In genomic region chr2:145797851-145798250, GRCm38 (mm10) we compare ENCODE assay signal across 16 mouse cellular contexts.
DNase-seq lines count a peak whose midpoint lies in the region; ATAC-seq and TF ChIP-seq lines count a peak whose summit lies in the region.
"Had no signal": no experiment of that assay in that cellular context is flagged by ENCODE, and none has a peak within 500 bp of the region (broad histone marks: within the 10 kb centered on the region; RNA-seq: fewer than 3 reads in every experiment).

No protein-coding gene starts in this region.

- intact Hi-C loops in heart, adult 2 months (cut with DNase I) = loop anchor here (5.0 kb wide), 1 partner anchor 84 kb away; no protein-coding TSS in a partner anchor
- intact Hi-C loops in heart, postnatal 25 days (cut with DNase I) = loop anchor here (5.0 kb wide), 1 partner anchor 84 kb away; no protein-coding TSS in a partner anchor

- ATAC-seq in liver, embryonic 12.5 days = peak; percentile 49; the same call in 1 of the 2 replicates
- no peak for ATAC-seq in midbrain, embryonic 16.5 days

- H3K9ac ChIP-seq in heart, adult 2 months (ENCODE audit: low read depth, low read length) = no peak overlapping the region
- no peak overlapping the region for H3K9ac ChIP-seq in liver, embryonic 12.5 days
- no peak overlapping the region for H3K9ac ChIP-seq in midbrain, embryonic 16.5 days (ENCODE audit: low read depth, low read length)
- H3K9ac ChIP-seq: liver, embryonic 14.5 days had no signal

- no peaks in the 10 kb centered on the region for H3K27me3 ChIP-seq in heart, adult 2 months (ENCODE audit: control insufficient read depth, insufficient read depth, low read length)
- no peaks in the 10 kb centered on the region for H3K27me3 ChIP-seq in liver, embryonic 12.5 days (replicated peaks)
- no peaks in the 10 kb centered on the region for H3K27me3 ChIP-seq in midbrain, embryonic 16.5 days (ENCODE audit: control insufficient read depth, insufficient read depth, low read depth, low read length)

- no peaks in the 10 kb centered on the region for H3K36me3 ChIP-seq in heart, adult 2 months (ENCODE audit: control insufficient read depth, insufficient read depth, low read length)
- no peaks in the 10 kb centered on the region for H3K36me3 ChIP-seq in liver, embryonic 12.5 days
- no peaks in the 10 kb centered on the region for H3K36me3 ChIP-seq in midbrain, embryonic 16.5 days (ENCODE audit: control insufficient read depth, insufficient read depth, low read length)
- H3K36me3 ChIP-seq: embryonic facial prominence, embryonic 10.5 days; midbrain, embryonic 10.5 days had no signal

- H3K79me2 ChIP-seq in heart, adult 2 months (replicated peaks; ENCODE audit: control insufficient read depth, insufficient read depth, low read length) = no peaks in the 10 kb centered on the region

- 0 out of 2 replicates have a peak, but pooled peaks have one; percentile 26 for TF ChIP-seq EP300 in heart, adult 2 months (IDR thresholded peaks at IDR 0.05; ENCODE audit: insufficient read depth, low read depth, low read length)

- WGBS in heart, adult 2 months = 24% methylated on average over 1 of the region's 1 CpGs
- WGBS in lung, adult 2 months = 57% methylated on average over 1 of the region's 1 CpGs
- WGBS in liver, embryonic 12.5 days (ENCODE audit: insufficient replicate concordance) = 9% methylated on average over 1 of the region's 1 CpGs
- 71% methylated on average over 1 of the region's 1 CpGs for WGBS in midbrain, embryonic 16.5 days

- no peak overlapping the region for H3K4me2 ChIP-seq in liver, embryonic 12.5 days
- no peak overlapping the region for H3K4me2 ChIP-seq in midbrain, embryonic 16.5 days (ENCODE audit: low read length)

- H3K27ac ChIP-seq in heart, adult 2 months = peak overlapping the region; percentile 44
- H3K27ac ChIP-seq in liver, embryonic 12.5 days = no peak overlapping the region
- H3K27ac ChIP-seq in midbrain, embryonic 16.5 days (ENCODE audit: low read length) = no peak overlapping the region
- H3K27ac ChIP-seq: embryonic facial prominence, embryonic 10.5 days; liver, embryonic 14.5 days; midbrain, embryonic 10.5 days had no signal

- no peak for DNase-seq in heart, adult 2 months
- no peak for DNase-seq in heart, postnatal 25 days (ENCODE audit: low spot score)
- peak; percentile 71 to 86 for DNase-seq in lung, adult 18-20 months
- DNase-seq in lung, adult 2 months = no peak
- DNase-seq in lung, postnatal 4 days = peak; percentile 52 to 80
- no peak for DNase-seq in urinary bladder, adult 2 months (ENCODE audit: low spot score)
- DNase-seq: cerebellum, postnatal 14 days; gastrocnemius, postnatal 36 days; heart, postnatal 14 days; right cerebral cortex, postnatal 4 days had no signal

- H3K4me3 ChIP-seq in heart, adult 2 months = no peak overlapping the region
- no peak overlapping the region for H3K4me3 ChIP-seq in lung, adult 2 months (replicated peaks; ENCODE audit: extremely low read depth, low read depth, low read length)
- H3K4me3 ChIP-seq in liver, embryonic 12.5 days = no peak overlapping the region
- H3K4me3 ChIP-seq in midbrain, embryonic 16.5 days (ENCODE audit: low read depth, low read length) = no peak overlapping the region
- H3K4me3 ChIP-seq: embryonic facial prominence, embryonic 10.5 days; midbrain, embryonic 10.5 days; myocyte had no signal

- H3K4me1 ChIP-seq in heart, adult 2 months (ENCODE audit: control insufficient read depth, insufficient read depth, low read length) = peaks cover 5% of the 10 kb centered on the region
- peaks cover 34% of the 10 kb centered on the region for H3K4me1 ChIP-seq in lung, adult 2 months (ENCODE audit: control insufficient read depth, insufficient read depth, low read length)
- H3K4me1 ChIP-seq in liver, embryonic 12.5 days = no peaks in the 10 kb centered on the region
- no peaks in the 10 kb centered on the region for H3K4me1 ChIP-seq in midbrain, embryonic 16.5 days (ENCODE audit: control insufficient read depth, insufficient read depth, low read length)

- no peaks in the 10 kb centered on the region for H3K9me3 ChIP-seq in liver, embryonic 12.5 days (replicated peaks)
- no peaks in the 10 kb centered on the region for H3K9me3 ChIP-seq in midbrain, embryonic 16.5 days (replicated peaks; ENCODE audit: control insufficient read depth, low read length, poor library complexity, severe bottlenecking)
- H3K9me3 ChIP-seq: embryonic facial prominence, embryonic 10.5 days; midbrain, embryonic 10.5 days had no signal

- no peak for TF ChIP-seq POLR2A in heart, adult 2 months (IDR thresholded peaks at IDR 0.05; ENCODE audit: insufficient read depth, low read depth, low read length)
- no peak for TF ChIP-seq POLR2A in lung, adult 2 months (IDR thresholded peaks at IDR 0.05; ENCODE audit: borderline replicate concordance, extremely low read depth, low read depth, low read length)

- no peak for TF ChIP-seq CTCF in heart, adult 2 months (IDR thresholded peaks at IDR 0.05)
- no peak for TF ChIP-seq CTCF in lung, adult 2 months (IDR thresholded peaks at IDR 0.05; ENCODE audit: insufficient read depth, low read length)

Comparison
In these comparisons a context has a peak if more than half of its experiments do, and no peak if none do; other contexts are left out.
1. DNase-seq: peak in lung, adult 18-20 months (2 of 2) and lung, postnatal 4 days (2 of 2); none in heart, adult 2 months (0 of 2), heart, postnatal 25 days (single experiment), lung, adult 2 months (single experiment) and urinary bladder, adult 2 months (single experiment).